Mouse (Mus musculus) G1E (cell line): ENCODE results near the gene Erg.

Experiments
- CTCF ChIP-seq: IDR thresholded peaks from 2 replicates; pipeline ENCODE4 v1.5.1; 2012; ENCODE audit warnings: low read depth, low read length, inconsistent platforms, mixed read lengths
- POLR2AphosphoS5 ChIP-seq: IDR thresholded peaks from 2 replicates; pipeline ENCODE4 v1.6.1; 2012; ENCODE audit warnings: low read depth, low read length, inconsistent platforms; ENCODE audit not compliant: insufficient replicate concordance
- TAL1 ChIP-seq: conservative IDR thresholded peaks from 2 replicates; pipeline ENCODE4 v1.6.1; 2012; ENCODE audit warnings: low read depth, low read length, inconsistent platforms, mixed read lengths

- TF ChIP-seq CTCF (no peak), TAL1 (no peak), POLR2AphosphoS5 (no peak)
These were observed 165.0 kb downstream of the Erg start for GRCm38 (mm10) chr16:95421235-95421886.
